Mouse (Mus musculus) testis, adult 2 months (tissue): ENCODE measurements around the gene Rras2. TPM values are rescaled to one million over a fixed set of nuclear protein-coding genes. Genes with fewer than 3 reads are reported as not detected.

Experiments
- H3K27ac ChIP-seq: fragments of 200-500 bp; 2 replicates; pipeline ENCODE4 v1.5.1; 2012; ENCODE audit warnings: low read depth, low read length; ENCODE audit not compliant: control insufficient read depth, insufficient read depth
- H3K27me3 ChIP-seq: fragments of 200-500 bp; 2 replicates; pipeline ENCODE4 v1.6.1; 2012; ENCODE audit warnings: mild to moderate bottlenecking, low read length, moderate library complexity; ENCODE audit not compliant: control insufficient read depth, insufficient read depth
- H3K36me3 ChIP-seq: fragments of 200-500 bp; 2 replicates; pipeline ENCODE4 v1.6.1; 2012; ENCODE audit warnings: mild to moderate bottlenecking, low read length; ENCODE audit not compliant: control insufficient read depth, insufficient read depth
- H3K4me1 ChIP-seq: fragments of 200-500 bp; 2 replicates; pipeline ENCODE4 v1.6.1; 2012; ENCODE audit warnings: low read length; ENCODE audit not compliant: control insufficient read depth, insufficient read depth
- H3K4me3 ChIP-seq: fragments of 200-500 bp; 2 replicates; pipeline ENCODE4 v1.5.1; 2012; ENCODE audit warnings: low read depth, mild to moderate bottlenecking, low read length, moderate library complexity, mixed read lengths; ENCODE audit not compliant: control insufficient read depth
- CTCF ChIP-seq: fragments of 200-500 bp; IDR thresholded peaks from 2 replicates; pipeline ENCODE4 v1.5.1; 2012; ENCODE audit warnings: low read depth, mild to moderate bottlenecking, inconsistent platforms, low read length, moderate library complexity; ENCODE audit not compliant: control insufficient read depth, insufficient read depth, insufficient replicate concordance
- POLR2A ChIP-seq: fragments of 200-500 bp; IDR thresholded peaks from 2 replicates; pipeline ENCODE4 v1.6.1; 2012; ENCODE audit warnings: low read depth, mild to moderate bottlenecking, inconsistent platforms, low read length, moderate library complexity; ENCODE audit not compliant: control insufficient read depth
- polyA plus RNA-seq: library from polyadenylated mRNA; depleted of rRNA; stranded (reverse); fragments of >200 nt; gene quantifications from 2 replicates; pipeline ENCODE4 v1.2.3, GENCODE M21; 2012

Rras2 gene
- polyA plus RNA-seq, 1 experiment: 5.4 TPM

DNA sequence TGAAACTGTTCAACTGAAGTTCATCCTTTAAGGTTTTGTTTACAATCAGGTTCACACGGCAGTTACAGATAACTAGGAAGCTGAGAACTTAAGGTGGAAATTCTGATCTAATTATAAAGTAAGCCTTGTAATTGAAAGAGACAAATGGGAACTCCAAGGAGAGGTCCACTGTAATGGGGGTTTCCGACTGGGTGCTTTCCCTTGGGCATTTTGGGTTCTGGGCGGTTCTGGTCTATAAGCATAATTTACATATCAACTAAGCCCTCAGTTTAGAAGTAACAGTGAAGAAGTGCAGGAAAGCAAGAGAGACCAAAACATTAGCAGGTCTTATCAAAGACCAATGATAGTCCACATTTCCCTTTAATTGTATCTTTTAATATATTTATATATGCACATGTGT, 33.8 kb downstream of the Rras2 start:
- Histone ChIP-seq H3K4me3 (no peak overlapping the region), H3K36me3 (no peaks in the 10 kb centered on the region), H3K27me3 (no peaks in the 10 kb centered on the region), H3K4me1 (no peaks in the 10 kb centered on the region), H3K27ac (no peak overlapping the region)
- TF ChIP-seq CTCF: no peak
- TF ChIP-seq POLR2A: no peak

DNA sequence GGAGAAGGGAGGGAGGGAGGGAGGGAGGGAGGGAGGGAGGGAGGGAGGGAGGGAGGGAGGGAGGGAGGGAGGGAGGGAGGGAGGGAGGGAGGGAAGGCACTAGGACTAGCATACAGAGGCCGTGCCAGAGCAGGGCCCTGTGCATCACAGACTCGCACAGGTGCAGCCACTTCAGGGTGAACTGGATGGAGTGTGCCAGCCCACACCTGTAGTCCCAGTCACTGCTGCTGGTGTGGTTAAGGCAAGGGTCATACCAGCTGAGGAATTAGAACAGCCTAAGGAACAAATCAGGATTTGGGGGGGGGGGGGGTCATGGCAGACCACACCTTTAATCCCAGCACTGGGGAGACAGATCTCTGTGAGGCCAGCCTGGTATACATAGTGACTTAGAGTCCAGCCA, 34.5 kb downstream of the Rras2 start:
- Histone ChIP-seq H3K36me3 (no peaks in the 10 kb centered on the region), H3K27me3 (no peaks in the 10 kb centered on the region), H3K27ac (no peak overlapping the region), H3K4me1 (no peaks in the 10 kb centered on the region), H3K4me3 (no peak overlapping the region)
- no peak for TF ChIP-seq CTCF
- no peak for TF ChIP-seq POLR2A

DNA sequence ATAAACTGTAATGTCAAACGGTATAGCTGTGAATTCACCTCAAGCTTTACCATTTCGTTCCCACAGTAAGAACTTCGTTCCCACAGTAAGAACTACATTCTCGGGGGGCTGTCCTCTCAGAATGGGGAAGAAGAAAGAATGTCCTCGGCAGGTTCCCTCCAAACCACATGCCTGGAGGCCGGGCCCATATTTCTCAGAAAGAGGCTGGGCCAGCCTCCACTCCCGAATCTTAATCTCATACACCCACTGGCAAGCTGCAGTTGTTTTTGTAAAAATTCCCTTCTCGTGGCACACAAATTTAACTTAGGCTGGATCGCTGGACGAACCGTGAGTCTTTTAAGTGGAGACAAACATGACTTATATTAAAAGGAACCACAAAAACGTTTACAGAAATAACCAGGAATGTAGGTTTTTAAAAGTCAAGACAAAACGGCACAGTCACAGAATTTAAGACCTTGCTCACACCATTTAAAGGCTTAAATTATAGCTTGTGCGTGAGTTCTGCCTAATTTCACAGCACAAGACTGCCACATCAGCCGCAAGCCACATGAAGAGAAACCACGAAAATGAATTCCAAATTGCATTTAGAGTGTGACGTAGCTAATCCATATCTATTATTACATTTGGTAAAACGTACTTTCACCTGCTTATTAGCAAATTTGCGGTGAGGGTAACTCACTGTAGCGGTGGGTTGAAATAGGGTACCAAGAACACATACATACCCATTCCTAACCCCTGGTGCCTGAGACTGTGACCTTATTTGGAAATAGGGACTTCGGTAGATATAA, 35.8 kb downstream of the Rras2 start:
- Histone ChIP-seq H3K27ac (no peak overlapping the region), H3K4me1 (no peaks in the 10 kb centered on the region), H3K36me3 (no peaks in the 10 kb centered on the region), H3K27me3 (no peaks in the 10 kb centered on the region), H3K4me3 (no peak overlapping the region)
- no peak for TF ChIP-seq POLR2A
- no peak for TF ChIP-seq CTCF

DNA sequence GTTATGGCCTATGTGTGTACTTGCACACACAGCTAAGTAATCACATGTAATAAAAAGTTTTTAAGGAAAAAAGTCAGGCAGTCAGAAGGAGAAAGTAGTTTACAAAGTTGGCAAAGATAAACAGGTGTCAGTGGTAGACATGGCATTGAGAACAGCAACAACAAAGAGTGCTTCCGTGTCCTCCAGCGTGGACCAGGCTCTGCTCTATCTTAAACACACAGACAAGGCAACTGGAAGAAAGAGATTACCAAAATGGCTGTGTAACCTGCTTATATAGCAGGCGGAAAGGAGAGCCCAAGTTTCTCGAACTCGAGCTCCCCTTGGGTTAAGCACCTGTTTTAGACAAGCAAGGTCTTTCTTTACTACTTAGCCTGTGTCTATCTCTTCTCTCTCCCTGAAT, 37.3 kb downstream of the Rras2 start:
- Histone ChIP-seq H3K4me1 (no peaks in the 10 kb centered on the region), H3K27ac (no peak overlapping the region), H3K27me3 (no peaks in the 10 kb centered on the region), H3K36me3 (no peaks in the 10 kb centered on the region), H3K4me3 (no peak overlapping the region)
- TF ChIP-seq CTCF: no peak
- no peak for TF ChIP-seq POLR2A

DNA sequence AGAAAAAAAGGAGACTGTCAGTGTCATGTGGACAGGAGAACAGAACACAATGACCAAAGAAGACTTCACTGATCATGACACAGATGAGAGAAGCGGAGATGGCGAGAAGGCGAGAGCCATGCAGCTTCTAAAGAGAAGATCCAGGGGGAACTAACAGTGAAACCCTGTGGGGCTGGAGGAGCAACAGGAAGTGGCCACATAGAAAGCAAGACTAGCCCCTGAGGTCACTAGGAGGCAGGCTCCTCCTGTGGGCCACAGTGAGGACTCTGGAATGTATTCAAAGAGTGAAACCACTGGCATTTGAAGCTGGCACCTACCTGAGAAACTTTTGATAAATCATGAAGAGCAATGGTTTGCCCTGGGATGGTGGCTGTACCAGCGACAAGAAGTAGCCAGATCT, 38.2 kb downstream of the Rras2 start:
- Histone ChIP-seq H3K36me3 (no peaks in the 10 kb centered on the region), H3K4me1 (no peaks in the 10 kb centered on the region), H3K27ac (no peak overlapping the region), H3K27me3 (no peaks in the 10 kb centered on the region), H3K4me3 (no peak overlapping the region)
- no peak for TF ChIP-seq CTCF
- no peak for TF ChIP-seq POLR2A

DNA sequence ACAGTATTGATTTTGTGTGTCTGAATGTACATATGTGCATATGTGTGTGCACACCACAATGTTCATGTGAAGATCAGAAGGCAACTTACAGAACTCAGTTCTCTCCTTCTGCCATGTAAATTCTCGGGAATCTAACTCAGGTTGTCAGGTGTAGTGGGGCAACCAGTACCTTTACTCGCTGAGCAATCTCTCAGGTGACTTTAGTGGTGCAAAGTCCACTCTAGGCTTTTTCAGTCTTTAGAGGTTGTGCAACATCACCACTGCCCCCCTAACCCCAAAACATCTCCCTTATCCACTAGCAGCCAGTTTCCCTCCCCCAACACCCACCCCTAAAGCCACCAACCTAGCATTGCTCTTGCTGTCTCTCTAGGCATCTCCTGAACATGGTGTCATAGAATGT, 43.0 kb downstream of the Rras2 start:
- H3K4me1 ChIP-seq: no peaks in the 10 kb centered on the region
- no peaks in the 10 kb centered on the region for H3K36me3 ChIP-seq
- H3K4me3 ChIP-seq: no peak overlapping the region
- H3K27me3 ChIP-seq: no peaks in the 10 kb centered on the region
- TF ChIP-seq POLR2A: no peak
- TF ChIP-seq CTCF: no peak
- H3K27ac ChIP-seq: no peak overlapping the region

DNA sequence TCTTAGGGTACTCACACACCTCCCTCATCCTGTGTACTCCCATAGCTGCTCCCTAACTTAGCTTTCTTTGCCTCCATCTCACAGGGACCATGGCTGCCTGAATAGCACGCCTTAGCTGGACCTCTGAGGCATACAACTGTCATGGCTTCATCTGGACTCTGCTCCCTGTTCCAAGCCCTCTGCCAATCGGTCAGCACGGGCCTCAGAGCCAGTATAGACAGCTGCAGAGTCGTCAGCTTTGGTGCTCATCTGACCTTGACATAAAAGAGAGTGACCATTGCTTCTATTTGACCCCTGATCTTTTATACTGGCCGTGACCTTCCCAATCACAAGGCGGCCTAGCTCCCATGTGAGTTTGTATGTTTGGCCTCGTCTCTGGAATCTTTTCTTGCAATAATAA, 43.4 kb downstream of the Rras2 start:
- no peak overlapping the region; the same call in 1 of the 2 replicates for H3K27ac ChIP-seq
- H3K4me3 ChIP-seq: no peak overlapping the region
- H3K36me3 ChIP-seq: no peaks in the 10 kb centered on the region
- no peaks in the 10 kb centered on the region for H3K4me1 ChIP-seq
- TF ChIP-seq CTCF (no peak), POLR2A (no peak)
- H3K27me3 ChIP-seq: no peaks in the 10 kb centered on the region
